Mouse (Mus musculus) thymus, postnatal 36 days (tissue): ENCODE measurements at regions not wholly inside any gene's neighbourhood (a gene's known extent, or its start where the extent isn't known, plus 50 kb on each side); places are given as distances from the start of the nearest gene placed in this dataset.

ENCODE experiments used
- DNase-seq, 2 experiments: peaks; one replicate each; pipeline ENCODE4 v3.0.0; 2022; ENCODE audit warnings: mixed read lengths in 2 of 2

DNA sequence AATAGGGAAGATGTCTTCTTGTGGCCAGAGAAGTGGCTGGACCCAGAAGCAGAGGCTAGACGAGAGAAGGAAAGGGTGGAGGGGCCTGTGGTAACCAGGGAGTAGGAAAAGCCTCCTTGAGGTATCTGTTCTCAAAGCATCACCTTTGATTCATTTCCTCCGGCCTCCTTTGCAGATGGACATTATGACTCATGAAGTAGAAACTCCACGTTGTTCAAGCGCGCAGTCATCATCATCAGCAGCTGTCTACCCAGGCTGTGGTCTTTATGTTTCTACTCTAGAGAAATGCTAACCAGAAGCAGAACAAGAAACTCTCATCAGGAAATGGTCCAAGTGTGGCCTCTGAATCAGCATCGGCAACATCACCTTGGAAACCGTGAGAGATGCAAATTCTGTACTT, 50.3 kb upstream of the Acpp start:
- DNase-seq, result no peak
